Mouse (Mus musculus) limb, embryonic 15.5 days (tissue): ENCODE data around the gene Selenof. TPM values are rescaled to one million over a fixed set of nuclear protein-coding genes. Genes with fewer than 3 reads are reported as not detected.
"Not testable (repeated sequence)": the region's sequence is repeated elsewhere in the genome, so short reads cannot be mapped to it uniquely, and the experiment has no call there.

Experiments
- ATAC-seq: fragments of 200-750 bp; cut with Nextera tagmentation; 2 replicates; pipeline ENCODE4 v1.8.0; 2017; ENCODE audit warnings: low read depth, moderate TSS enrichment; ENCODE audit not compliant: insufficient number of reproducible peaks, low FRiP score, low TSS enrichment
- H3K27ac ChIP-seq: fragments of 300-500 bp; sonication (generic); 2 replicates; pipeline ENCODE4 v1.5.1; 2015; ENCODE audit warnings: moderate library complexity, mild to moderate bottlenecking, inconsistent platforms
- H3K27me3 ChIP-seq: fragments of 300-500 bp; sonication (generic); 2 replicates; pipeline ENCODE4 v1.6.1; 2015; ENCODE audit warnings: inconsistent platforms
- H3K36me3 ChIP-seq: fragments of 300-500 bp; sonication (generic); 2 replicates; pipeline ENCODE4 v1.6.1; 2015; ENCODE audit warnings: inconsistent platforms
- H3K4me1 ChIP-seq: fragments of 300-500 bp; sonication (generic); 2 replicates; pipeline ENCODE4 v1.6.1; 2015; ENCODE audit warnings: inconsistent platforms
- H3K4me2 ChIP-seq: fragments of 300-500 bp; sonication (generic); 2 replicates; pipeline ENCODE4 v1.6.1; 2015; ENCODE audit warnings: mild to moderate bottlenecking, inconsistent platforms
- H3K4me3 ChIP-seq: fragments of 300-500 bp; sonication (generic); 2 replicates; pipeline ENCODE4 v1.5.1; 2015; ENCODE audit warnings: mild to moderate bottlenecking, inconsistent platforms
- H3K9ac ChIP-seq: fragments of 300-500 bp; sonication (generic); 2 replicates; pipeline ENCODE4 v1.6.1; 2015; ENCODE audit warnings: inconsistent platforms
- H3K9me3 ChIP-seq: fragments of 300-500 bp; sonication (generic); 2 replicates; pipeline ENCODE4 v1.6.1; 2016; ENCODE audit warnings: inconsistent platforms
- WGBS: fragments of 180-500 bp; shearing (Covaris S2); methylation state at CpG from one replicate; pipeline ENCODE4 v1.1.7; 2015; 5-methylcytosine and 5-hydroxymethylcytosine counted together
- polyA plus RNA-seq: library from polyadenylated mRNA; unstranded; fragments of >200 nt; fragmentation: Nextera tagmentation; extraction: Ambion mirVana; gene quantifications from 2 replicates; pipeline ENCODE4 v1.2.1, GENCODE M21; 2015

The Selenof gene
- polyA plus RNA-seq, 1 experiment from 2014 or later, result 689 TPM

GRCm38 (mm10) chr3:144584789-144585553 is 14.9 kb downstream of the Selenof start:
- H3K36me3 ChIP-seq, result peaks cover 40% of the 10 kb centered on the region
- 0 out of 2 replicates have a peak overlapping the region, but pooled peaks have one; percentile 47 for H3K27ac ChIP-seq
- H3K4me1 ChIP-seq, result peaks cover 3% of the 10 kb centered on the region
- WGBS, result 75% methylated on average over 6 of the region's 6 CpGs
- ATAC-seq, result no peak
- H3K27me3 ChIP-seq, result no peaks in the 10 kb centered on the region
- H3K4me3 ChIP-seq, result no peak overlapping the region
- H3K4me2 ChIP-seq, result no peak overlapping the region
- no peak overlapping the region for H3K9ac ChIP-seq
- H3K9me3 ChIP-seq, result no peaks in the 10 kb centered on the region

- H3K4me2 ChIP-seq, result no peak overlapping the region
- H3K27ac ChIP-seq, result peak overlapping the region; percentile 69
- H3K27me3 ChIP-seq, result no peaks in the 10 kb centered on the region
- no peaks in the 10 kb centered on the region for H3K9me3 ChIP-seq
- H3K4me1 ChIP-seq, result peaks cover 3% of the 10 kb centered on the region
- no peak overlapping the region for H3K4me3 ChIP-seq
- H3K36me3 ChIP-seq, result peaks cover 42% of the 10 kb centered on the region
- no peak overlapping the region for H3K9ac ChIP-seq
- 63% methylated on average over 7 of the region's 7 CpGs for WGBS
- no peak for ATAC-seq
Measured at GRCm38 (mm10) chr3:144586731-144587130, 16.6 kb downstream of the Selenof start.

GRCm38 (mm10) chr3:144589189-144589890 is 19.2 kb downstream of the Selenof start:
- WGBS, result 82% methylated on average over 8 of the region's 8 CpGs

GRCm38 (mm10) chr3:144592992-144593785 is 23.1 kb downstream of the Selenof start:
- H3K4me2 ChIP-seq, result no peak overlapping the region
- no peak for ATAC-seq
- no peak overlapping the region for H3K9ac ChIP-seq
- no peaks in the 10 kb centered on the region for H3K9me3 ChIP-seq
- H3K27me3 ChIP-seq, result no peaks in the 10 kb centered on the region
- no peak overlapping the region for H3K4me3 ChIP-seq
- 88% methylated on average over 9 of the region's 9 CpGs for WGBS
- no peaks in the 10 kb centered on the region for H3K4me1 ChIP-seq
- peaks cover 49% of the 10 kb centered on the region for H3K36me3 ChIP-seq
- no peak overlapping the region for H3K27ac ChIP-seq

More at GRCm38 (mm10) chr3:144589189-144589890, 19.2 kb downstream of the Selenof start:
- H3K27ac ChIP-seq, result no peak overlapping the region
- no peak overlapping the region for H3K4me3 ChIP-seq
- no peak for ATAC-seq
- no peaks in the 10 kb centered on the region for H3K27me3 ChIP-seq
- H3K9ac ChIP-seq, result no peak overlapping the region
- peaks cover 3% of the 10 kb centered on the region for H3K4me1 ChIP-seq
- peaks cover 30% of the 10 kb centered on the region for H3K36me3 ChIP-seq
- no peaks in the 10 kb centered on the region for H3K9me3 ChIP-seq
- no peak overlapping the region for H3K4me2 ChIP-seq

- Histone ChIP-seq H3K27ac (no peak overlapping the region), H3K4me3 (no peak overlapping the region), H3K4me1 (no peaks in the 10 kb centered on the region; the same call in 1 of the 2 replicates), H3K4me2 (no peak overlapping the region), H3K36me3 (peaks cover 42% of the 10 kb centered on the region), H3K9ac (no peak overlapping the region), H3K9me3 (no peaks in the 10 kb centered on the region), H3K27me3 (no peaks in the 10 kb centered on the region)
- 84% methylated on average over 4 of the region's 4 CpGs for WGBS
- no peak for ATAC-seq
Measured at GRCm38 (mm10) chr3:144597121-144597520, 27.0 kb downstream of the Selenof start.

GRCm38 (mm10) chr3:144597790-144598467 is 27.8 kb downstream of the Selenof start:
- peaks cover 8% of the 10 kb centered on the region; the same call in 1 of the 2 replicates for H3K4me1 ChIP-seq
- H3K9ac ChIP-seq, result no peak overlapping the region
- H3K36me3 ChIP-seq, result peaks cover 42% of the 10 kb centered on the region
- H3K4me3 ChIP-seq, result no peak overlapping the region
- H3K27me3 ChIP-seq, result no peaks in the 10 kb centered on the region
- no peak overlapping the region for H3K4me2 ChIP-seq
- H3K27ac ChIP-seq, result no peak overlapping the region
- no peak for ATAC-seq
- 78% methylated on average over 12 of the region's 12 CpGs for WGBS
- H3K9me3 ChIP-seq, result no peaks in the 10 kb centered on the region

- H3K27ac ChIP-seq, result no peak overlapping the region
- H3K4me1 ChIP-seq, result peaks cover 9% of the 10 kb centered on the region; the same call in 1 of the 2 replicates
- H3K9ac ChIP-seq, result no peak overlapping the region
- H3K4me3 ChIP-seq, result no peak overlapping the region
- H3K36me3 ChIP-seq, result peaks cover 25% of the 10 kb centered on the region
- H3K27me3 ChIP-seq, result no peaks in the 10 kb centered on the region
- WGBS, result 52% methylated on average over 4 of the region's 4 CpGs
- ATAC-seq, result no peak
- H3K4me2 ChIP-seq, result no peak overlapping the region
- H3K9me3 ChIP-seq, result no peaks in the 10 kb centered on the region
Measured at GRCm38 (mm10) chr3:144602413-144602812, 32.3 kb downstream of the Selenof start.

- Histone ChIP-seq H3K27ac (no peak overlapping the region), H3K4me3 (no peak overlapping the region), H3K36me3 (peaks cover 22% of the 10 kb centered on the region), H3K4me1 (peaks cover 9% of the 10 kb centered on the region; the same call in 1 of the 2 replicates), H3K4me2 (no peak overlapping the region), H3K9me3 (no peaks in the 10 kb centered on the region), H3K27me3 (no peaks in the 10 kb centered on the region), H3K9ac (no peak overlapping the region)
- 51% methylated on average over 7 of the region's 7 CpGs for WGBS
- no peak for ATAC-seq
Measured at GRCm38 (mm10) chr3:144602819-144603218, 32.7 kb downstream of the Selenof start.

- Histone ChIP-seq H3K4me1 (peaks cover 9% of the 10 kb centered on the region; the same call in 1 of the 2 replicates), H3K36me3 (peaks cover 15% of the 10 kb centered on the region), H3K27ac (no peak overlapping the region), H3K27me3 (no peaks in the 10 kb centered on the region), H3K4me2 (no peak overlapping the region), H3K9me3 (no peaks in the 10 kb centered on the region), H3K9ac (no peak overlapping the region), H3K4me3 (no peak overlapping the region)
- ATAC-seq, result no peak
- 81% methylated on average over 3 of the region's 3 CpGs for WGBS
Measured at GRCm38 (mm10) chr3:144603558-144603957, 33.5 kb downstream of the Selenof start.

GRCm38 (mm10) chr3:144604205-144604604 is 34.1 kb downstream of the Selenof start:
- H3K4me3 ChIP-seq, result no peak overlapping the region
- no peak overlapping the region for H3K27ac ChIP-seq
- H3K27me3 ChIP-seq, result no peaks in the 10 kb centered on the region
- H3K9me3 ChIP-seq, result no peaks in the 10 kb centered on the region
- 66% methylated on average over 7 of the region's 7 CpGs for WGBS
- H3K9ac ChIP-seq, result no peak overlapping the region
- H3K36me3 ChIP-seq, result peaks cover 12% of the 10 kb centered on the region
- no peak for ATAC-seq
- no peak overlapping the region for H3K4me2 ChIP-seq
- H3K4me1 ChIP-seq, result peaks cover 9% of the 10 kb centered on the region; the same call in 1 of the 2 replicates

DNA sequence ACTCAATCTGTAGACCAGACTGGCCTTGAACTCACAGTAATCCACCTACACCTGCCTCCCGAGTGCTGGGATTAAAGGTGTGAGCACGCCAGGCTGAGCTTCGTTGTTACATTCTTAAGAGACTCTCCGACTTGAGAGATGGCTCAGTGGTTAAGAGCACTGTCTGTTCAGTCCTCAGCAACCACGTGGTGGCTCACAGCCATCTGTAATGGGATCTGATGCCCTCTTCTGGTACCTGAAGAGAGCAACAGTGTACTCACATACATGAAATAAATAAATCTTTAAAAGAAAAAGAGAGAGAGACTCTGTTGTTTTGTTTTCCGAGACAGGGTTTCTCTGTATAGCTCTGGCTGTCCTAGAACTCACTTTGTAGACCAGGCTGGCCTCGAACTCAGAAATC is 35.7 kb downstream of the Selenof start:
- not testable (repeated sequence) for H3K27ac ChIP-seq, H3K27me3 ChIP-seq, H3K4me2 ChIP-seq, H3K4me3 ChIP-seq, H3K9me3 ChIP-seq, H3K36me3 ChIP-seq, ATAC-seq, H3K9ac ChIP-seq, H3K4me1 ChIP-seq
- 74% methylated on average over 7 of the region's 7 CpGs for WGBS
